Mouse (Mus musculus): Measurements from ENCODE around the gene Diexf. TPM values are rescaled to one million over a fixed set of nuclear protein-coding genes. Genes with fewer than 3 reads are reported as not detected.

Gene Diexf
- 1 to 10 TPM; 6.8 to 7.1 TPM for polyA plus RNA-seq (2017; shearing (Covaris generic))

DNA sequence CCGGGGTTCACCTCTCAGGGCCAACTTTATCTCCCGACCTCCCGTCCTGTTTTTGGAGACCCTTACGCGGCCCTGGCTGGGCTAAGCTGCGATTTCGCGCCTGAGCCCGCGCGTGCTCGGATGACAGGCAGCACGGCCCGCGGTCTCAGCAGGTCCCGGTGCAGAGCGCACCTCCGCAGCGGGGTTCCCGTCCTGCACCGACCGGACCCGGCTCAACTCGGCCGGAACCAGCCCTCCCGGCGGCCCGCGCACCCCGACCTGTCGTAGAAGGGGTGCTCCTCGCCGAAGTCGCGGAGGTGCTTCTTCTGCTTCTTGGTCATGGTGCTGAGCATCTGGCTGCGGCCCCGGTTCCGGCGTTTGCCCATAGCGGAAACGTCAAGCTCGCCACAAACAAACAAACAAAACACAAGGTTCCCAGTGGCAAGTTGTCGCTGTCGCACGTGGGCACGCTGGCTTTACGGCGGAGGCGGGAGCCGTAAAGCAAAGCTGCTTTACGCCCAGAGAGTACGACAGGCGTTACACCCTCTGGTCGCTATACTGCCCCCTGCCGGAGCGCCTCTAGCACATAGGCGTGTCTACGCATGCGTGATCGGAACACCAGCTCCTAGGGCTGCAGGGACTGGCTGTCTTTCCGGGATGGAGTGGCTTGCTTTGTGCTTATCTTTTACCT is at the start of gene Diexf:
TSS of gene Diexf (minus strand) at position 487 of the 670 bp plus-strand sequence.
- ATAC-seq, result peak; percentile 75

DNA sequence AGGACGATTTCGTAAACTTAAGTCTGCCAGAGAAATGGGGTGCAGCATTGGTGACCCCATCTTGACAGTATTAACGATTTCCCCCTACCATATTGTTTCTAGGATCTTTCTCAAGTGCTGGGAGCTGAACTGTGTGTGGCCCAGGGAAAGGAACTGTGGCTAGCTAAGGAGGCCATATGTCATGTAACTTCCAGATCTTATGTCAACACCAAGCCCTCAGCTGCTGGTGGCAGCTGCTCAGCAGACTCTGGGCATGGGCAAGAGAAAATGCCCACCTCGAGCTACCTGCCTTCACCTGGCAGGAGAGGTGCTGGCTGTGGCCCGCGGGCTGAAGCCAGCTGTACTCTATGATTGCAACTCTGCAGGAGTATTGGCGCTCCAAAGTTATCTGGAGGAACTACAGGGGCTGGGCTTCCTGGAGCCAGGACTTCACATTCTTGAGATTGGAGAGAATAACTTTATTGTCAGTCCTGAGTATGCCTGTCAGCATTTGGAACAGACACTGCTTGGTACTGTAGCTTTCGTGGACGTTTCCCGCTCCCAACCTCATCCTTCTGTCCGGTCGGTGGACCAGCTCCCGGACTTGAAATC is 44.2 kb upstream of the Diexf start:
- no peak for ATAC-seq

DNA sequence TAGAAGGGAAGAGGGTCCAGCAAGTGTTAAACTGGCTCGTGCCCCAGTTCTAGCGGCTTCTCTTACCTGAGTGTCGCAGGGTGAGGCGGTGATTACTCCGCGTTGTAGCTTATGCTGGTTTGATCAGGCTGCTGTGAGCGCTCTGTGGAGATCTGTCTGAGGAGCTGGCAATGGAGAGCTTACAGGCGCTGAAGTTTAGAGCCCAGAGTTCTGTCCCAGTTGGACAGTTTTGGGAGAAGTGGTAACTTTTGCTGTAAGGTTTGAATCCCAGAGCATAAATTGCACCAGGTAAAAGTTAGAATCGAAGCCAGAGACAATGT is 43.7 kb upstream of the Diexf start:
- no peak for ATAC-seq

DNA sequence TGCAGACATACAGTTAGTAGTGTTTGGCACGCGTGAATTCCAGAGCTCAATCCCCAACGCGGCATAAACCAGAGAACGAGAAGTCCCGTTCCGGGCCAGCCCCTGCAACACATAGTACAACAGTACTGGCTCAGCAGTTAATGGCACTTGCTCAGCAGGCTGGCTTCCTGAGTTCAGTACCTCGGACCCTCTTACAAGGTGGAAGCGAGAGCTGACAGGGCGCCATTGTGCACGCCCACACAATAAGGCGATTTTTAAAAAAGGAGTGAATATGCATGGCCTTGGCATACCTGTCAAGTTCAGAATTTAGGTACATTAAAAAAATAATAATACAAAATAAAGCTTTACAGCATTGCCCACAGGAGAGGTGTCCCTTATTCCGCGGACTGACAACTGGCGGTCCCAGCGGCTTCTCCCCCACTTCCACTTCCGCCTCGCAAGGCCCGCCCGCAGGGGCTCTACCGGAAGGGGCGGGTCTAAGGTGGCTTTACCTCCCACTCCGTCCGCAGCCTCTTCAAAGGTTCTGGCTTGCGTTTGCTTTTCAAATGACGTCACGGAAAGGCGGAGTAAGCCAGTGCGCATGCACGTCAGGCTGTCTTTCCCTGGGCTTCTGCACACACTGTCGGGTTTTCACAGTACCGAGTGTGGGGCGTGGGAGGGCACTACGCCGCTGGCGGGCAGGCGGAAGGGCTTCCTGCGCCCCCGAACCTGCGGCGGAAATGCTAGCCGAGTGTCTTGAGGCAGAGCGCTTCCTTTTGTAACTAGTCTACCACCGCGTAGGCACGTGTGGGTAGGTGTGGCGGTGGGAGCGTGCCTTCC is 43.1 kb upstream of the Diexf start:
- peak; percentile 89 for ATAC-seq

DNA sequence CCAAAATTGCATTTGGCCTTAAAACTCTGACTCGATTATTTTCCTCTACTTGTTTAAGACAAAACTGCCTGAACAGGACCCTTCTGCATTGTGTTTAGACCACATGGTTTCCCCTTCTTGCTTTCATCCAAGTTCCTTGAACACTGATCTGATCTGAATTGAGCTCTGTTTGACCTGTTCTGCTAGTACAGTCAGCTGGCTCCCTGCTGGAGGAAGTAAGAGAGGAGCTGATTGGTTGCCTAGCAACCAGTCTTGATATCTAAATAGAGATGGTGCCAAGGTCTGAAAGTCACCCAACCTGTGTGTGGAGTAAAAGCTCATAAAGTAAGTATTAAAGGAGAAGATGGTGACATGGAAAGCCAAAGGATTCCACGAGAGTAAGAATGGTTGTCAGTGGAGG is 39.8 kb upstream of the Diexf start:
- ATAC-seq, result peak; percentile 33

DNA sequence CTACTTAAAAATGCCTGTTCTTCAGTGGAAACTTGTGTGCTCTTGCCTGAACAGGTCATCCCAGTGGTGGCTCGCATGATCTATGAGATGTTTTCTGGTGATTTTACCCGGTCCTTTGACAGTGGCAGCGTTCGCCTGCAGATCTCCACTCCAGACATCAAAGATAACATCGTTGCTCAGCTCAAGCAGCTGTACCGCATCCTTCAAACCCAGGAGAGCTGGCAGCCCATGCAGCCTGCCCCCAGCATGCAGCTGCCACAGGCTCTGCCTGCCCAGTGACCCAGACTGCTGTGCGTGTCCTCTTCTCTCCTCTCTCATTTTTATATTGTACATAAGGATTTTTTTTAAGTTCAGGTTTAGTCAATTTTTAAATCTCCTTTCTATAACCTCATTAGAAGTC is 39.2 kb upstream of the Diexf start:
- ATAC-seq, result no peak

DNA sequence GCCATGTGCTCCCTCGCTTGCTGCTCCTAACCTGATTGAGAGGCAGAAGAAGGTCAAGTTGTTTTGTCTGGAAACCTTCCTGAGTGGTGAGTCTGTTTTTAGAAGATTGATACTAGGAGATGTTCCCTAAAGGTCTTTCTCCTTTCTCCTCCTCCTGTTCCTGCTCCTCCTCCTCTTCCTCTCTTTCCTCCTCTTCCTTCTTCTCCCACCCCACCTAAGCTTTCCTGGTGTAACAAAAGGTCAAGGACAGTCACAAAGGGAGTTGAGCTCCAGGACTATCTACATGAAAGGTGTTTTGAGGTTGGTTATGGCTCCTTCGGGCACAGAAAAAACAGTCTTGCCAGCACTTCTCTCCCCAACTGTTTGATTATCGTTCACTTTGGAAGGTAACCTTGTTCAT is 37.7 kb upstream of the Diexf start, which contains the start of gene A130010J15Rik:
TSS of gene A130010J15Rik (plus strand) at position 301 of the 400 bp plus-strand sequence.
- no peak for ATAC-seq

DNA sequence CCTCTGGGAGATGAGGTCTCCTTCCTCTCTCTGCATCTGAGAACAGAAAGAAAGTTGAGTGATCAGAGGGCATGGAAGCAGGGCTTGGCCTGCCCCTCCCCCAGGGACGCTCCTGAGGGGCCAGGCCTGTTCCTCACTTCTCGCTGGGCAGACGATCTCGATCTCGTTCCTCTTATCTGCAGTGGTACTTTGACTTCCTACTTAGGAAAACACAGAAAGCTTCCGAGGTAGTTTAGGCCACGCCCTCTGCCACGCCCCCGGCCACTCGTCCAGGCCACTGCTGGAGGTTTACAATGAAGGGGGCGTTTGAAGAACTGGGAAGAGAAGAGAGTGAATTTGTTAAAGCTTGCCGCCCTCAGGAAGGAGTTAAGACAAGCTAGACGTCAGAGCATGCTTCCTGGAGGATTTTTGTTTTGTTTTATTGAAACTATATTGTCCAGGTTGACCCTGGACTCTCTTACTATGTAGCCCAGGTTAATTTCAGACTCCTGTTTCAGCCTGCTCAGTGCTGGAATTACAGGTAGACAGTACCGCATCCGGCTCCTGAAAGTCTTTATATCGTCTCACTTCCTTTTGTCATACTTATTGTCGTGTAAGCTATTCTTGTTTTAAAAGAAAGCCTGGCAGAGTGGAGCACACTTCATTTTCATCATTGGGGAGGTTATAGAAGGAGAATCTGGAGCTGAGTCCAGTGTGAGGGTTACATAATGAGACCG is 30.4 kb upstream of the Diexf start:
- peak; percentile 51 for ATAC-seq

DNA sequence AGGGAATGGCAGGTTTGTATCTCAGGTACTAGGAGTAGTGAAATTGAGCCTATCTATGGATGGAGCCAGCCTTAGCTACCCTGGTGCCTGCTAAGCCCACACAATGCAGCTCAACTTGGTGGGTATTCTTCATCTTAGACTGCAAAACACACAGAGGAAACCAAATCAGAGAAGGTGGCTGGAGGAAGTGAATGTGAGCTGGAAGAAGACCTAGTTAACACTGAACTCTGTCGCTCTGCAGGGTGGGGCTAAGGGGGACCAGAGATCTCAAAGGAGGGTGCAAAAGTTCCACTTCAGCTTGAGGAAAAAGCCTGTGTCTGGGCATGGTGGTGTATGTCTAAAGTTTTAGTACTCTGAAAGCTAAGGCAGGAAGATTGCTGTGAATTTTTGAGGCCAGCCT is 29.5 kb upstream of the Diexf start:
- peak; percentile 43 for ATAC-seq

DNA sequence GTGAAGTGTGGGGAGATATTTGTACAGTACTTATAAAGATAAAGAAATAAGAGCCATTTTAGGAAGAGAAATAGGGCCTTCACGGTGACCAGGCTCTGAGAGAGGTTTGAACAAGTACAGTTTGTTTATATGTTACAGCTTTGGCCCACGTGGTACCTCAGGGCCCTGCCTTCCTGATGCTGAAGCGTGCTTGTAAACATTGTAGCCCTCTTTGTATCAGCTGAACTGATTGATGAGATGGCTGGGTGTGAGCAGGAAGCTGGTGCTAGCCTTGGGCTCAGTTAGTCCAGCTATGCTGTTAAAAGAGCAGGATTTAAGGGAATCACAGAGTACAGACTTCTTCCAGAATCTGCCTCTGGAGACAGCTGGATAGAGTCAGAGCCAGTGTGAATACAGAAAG is 29.1 kb upstream of the Diexf start:
- peak; percentile 60 for ATAC-seq

DNA sequence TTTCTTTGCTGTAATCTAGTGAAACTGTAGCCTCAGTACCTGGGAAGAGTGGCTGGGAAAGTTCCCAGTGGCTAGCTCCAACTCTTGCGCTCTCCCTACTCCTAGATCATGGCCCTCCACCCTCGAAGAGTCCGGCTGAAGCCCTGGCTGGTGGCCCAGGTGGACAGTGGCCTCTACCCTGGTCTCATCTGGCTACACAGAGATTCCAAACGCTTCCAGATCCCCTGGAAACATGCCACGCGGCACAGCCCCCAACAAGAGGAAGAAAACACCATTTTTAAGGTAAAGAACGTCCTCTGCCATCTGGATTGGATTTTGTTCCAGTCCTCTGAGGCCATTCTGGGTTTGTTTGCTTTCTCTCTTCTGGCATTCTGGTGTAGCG is 27.0 kb upstream of the Diexf start:
- no peak for ATAC-seq

DNA sequence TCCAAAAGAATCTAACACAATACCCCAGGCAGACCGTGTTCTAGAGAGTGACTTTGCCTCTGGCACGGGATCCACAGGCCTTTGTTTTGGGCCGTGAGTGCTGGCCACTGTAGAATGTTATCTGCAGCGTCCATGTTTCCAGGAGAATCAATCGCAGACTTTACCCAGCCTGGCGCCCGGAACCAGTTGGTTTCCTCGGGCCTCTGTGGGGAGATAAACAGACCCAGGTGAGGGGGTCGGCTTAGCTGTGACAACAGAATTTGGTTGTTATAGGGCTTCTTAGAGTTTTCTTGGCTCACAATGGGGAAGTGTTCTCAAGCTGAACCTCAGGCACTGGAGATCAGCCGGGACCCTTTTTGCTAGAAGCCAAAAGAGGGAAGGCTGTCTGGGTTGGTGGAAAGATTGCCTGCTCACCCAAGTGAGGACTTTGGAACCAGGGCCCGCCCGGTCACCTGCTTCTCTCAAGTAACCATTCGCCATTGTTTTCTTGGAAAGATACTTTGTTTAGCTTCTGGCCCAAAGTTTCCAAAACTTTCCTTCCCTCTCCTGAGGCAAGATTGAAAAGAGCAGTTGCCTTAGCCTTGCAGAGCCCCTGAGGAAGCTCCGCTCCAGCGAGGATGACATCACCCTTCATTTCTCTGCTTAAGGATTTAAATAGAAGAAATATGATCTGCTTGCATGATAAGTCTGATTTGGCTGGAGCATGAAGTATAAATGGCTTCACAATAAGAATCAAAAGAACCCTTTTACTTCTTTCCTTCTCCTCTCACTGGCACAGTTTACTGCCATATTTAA is 26.4 kb upstream of the Diexf start:
- ATAC-seq, result no peak

DNA sequence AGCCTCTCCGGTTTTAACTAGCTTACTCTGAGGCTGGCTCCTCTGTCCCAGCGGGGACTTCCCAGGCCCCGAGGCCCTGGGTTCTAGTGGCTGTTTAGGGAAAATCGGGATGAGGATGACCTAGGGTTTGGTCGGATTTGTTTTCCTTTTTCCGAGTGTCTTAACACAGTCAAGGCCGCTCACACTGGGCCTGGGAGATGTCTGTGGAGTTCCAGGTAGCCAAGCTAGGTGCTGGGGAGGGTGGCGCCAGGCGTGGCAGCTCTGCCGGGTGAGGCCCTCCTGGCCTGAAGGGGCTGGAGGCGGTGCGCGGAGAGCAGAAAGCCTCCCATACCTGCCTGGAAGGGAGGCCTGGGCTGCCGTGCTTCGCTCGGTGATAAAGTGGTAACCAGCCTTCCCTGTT is 23.5 kb upstream of the Diexf start:
- ATAC-seq, result no peak

DNA sequence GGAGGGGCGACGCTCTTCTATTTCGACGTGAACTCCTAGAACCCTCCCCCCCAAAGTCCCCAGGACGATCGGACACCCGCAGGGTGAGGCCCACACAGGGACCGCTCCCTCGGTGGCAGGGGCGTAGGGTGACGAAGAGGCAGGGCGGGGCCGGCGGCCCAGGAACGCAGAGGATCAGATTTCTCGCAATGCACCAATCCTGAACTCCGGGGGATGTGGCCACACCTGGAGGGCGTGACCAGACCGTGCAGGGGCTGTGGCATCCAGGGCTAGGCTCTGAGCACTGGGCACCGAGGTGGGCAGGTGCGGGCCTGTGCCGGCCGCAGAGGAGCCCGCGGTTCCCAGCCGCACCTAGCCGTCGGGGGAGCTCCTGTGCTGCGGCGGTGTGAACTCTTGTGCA is 22.8 kb upstream of the Diexf start, which contains the start of gene Irf6:
TSS of gene Irf6 (plus strand) at position 240 of the 400 bp plus-strand sequence.
- peak; percentile 97 for ATAC-seq

DNA sequence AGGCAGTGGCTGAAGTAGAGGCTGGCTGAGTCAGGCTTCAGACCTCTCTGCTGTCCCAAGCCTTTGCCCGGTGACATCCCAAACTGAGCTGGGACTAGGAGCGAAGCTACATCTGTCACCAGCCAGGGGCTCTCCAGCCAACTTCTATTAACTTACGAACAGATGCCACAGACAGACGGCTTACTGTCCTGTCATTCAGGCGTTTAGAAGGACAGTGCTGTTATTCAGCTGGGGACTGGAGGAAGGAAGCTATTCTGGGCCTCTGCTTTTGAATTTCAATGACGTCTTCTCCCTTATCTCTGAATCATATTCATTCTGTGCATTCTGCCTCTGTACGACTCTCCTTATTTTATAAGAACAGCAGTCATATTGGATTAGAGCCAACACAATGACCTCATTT is 21.1 kb upstream of the Diexf start:
- ATAC-seq, result no peak

DNA sequence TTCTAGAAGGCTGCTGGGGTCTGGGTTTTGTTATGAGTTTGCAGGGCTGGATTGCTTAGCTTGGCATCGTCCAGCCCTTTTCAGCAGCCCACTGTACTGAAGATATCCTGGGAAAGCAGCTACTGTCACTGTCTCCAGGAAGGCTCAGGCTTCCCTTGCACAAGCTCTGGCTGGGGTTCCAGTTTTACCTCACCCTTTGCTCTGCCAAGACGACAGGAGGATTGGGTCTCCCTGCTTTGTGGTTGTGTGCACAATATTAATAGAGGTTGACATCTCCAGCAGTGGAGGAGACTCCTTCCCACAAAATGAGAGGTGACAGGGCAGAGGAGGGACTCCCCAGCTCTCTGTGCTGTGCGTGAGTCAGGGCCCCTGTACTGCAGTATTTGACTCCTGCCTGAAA is 19.2 kb upstream of the Diexf start:
- ATAC-seq, result no peak

DNA sequence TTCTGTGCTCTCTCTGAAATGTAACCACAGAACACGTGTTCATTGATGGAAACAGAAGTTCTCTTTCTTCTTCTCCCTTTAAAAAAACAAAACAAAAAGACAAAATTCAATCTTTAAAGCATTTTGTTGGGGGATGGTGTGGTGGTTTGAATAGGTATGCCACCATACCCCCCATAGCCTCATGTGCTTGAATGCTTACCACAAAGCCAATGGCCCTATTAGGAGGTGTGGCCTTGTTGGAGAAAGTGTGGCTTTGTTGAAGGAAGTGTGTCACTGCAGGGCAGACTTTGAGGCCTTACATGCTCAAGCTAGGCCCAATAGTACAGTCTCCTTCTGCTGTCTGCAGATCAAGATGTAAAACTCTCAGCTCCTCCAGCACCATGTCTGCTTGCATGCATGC is 16.3 kb upstream of the Diexf start:
- peak; percentile 69 for ATAC-seq

DNA sequence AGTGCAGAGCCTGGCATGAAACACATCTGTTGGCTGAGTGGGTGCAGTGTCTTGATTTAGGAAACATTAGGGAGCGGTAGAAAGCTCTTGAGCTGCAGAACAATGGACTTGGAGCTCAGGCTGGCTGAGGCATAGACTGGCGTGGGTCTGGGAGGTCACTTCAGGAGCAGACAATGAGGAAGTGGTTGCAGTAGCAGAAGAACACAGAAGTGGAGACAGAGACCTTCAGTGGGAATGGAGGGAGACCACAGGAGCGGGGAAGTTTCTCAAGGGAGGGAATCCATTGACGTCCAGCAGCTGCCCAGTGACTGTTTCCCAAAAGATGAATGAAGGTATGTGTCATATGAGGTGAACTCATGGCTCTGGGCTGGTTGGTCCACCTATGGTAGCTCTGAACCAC is 15.0 kb upstream of the Diexf start:
- ATAC-seq, result no peak

DNA sequence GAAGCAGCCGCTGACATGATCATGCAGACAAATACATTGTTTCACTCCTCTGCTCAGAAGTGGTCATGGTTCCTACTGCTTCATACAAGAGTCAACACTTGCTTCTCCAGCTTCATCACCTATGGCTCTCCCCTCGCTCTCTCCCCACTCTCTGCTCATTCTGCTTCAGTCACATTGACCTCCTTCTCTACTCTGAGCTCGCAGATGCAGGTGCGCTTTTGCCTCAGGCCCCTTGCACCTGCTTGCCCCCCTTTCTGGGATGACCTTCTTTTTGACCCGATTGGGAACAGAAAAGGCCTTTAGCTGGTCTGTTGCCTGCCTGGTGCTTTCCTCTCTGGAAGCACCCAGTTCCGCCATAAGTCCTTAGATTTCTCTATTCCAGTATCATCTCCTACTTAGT is 14.4 kb upstream of the Diexf start:
- no peak for ATAC-seq

DNA sequence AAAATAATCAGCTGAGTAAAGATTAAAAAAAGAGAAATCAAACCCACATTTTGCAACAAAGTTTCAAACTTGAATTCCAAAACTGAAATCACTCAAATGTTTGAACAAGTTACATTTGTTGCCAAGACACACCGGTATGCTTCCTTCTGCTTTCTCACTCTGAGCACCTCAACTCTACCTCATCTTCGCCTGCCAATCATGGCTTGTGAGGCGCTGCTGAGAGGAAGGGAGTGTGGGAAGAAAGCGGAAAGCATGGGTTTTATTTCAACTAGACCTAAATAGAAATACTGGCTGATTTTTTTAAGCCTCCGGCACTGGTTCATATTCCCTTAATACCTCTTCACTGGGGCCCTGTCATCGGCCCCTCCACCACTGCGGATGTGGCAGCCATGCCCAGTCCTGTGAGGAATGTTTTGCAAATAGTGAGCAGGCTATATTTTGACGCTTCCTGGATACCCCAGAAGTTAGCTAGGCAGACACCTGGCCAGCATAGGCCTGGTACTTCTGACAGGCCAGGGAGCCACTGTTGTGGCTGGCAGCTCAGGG is 12.5 kb upstream of the Diexf start:
- ATAC-seq, result no peak

DNA sequence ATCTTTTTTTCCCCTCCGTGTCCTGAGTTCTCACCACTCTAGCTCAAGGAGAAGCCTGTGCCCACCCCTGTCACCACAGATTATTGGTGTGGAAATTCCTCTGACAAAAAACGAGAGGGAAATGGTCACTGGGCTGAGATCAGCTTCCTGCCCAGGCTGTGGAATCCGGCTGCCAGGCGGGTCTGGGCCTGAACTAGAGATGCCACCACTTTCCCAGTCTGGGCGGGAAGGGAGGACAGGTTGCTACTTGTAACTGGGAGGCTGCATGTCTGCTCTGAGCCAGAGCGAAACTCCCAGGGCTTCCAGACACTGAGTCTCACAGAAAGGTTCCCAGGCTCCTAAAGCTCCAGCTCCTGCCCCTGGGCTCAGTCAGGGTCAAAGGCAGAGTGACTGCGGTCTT is 11.0 kb upstream of the Diexf start:
- ATAC-seq, result no peak

DNA sequence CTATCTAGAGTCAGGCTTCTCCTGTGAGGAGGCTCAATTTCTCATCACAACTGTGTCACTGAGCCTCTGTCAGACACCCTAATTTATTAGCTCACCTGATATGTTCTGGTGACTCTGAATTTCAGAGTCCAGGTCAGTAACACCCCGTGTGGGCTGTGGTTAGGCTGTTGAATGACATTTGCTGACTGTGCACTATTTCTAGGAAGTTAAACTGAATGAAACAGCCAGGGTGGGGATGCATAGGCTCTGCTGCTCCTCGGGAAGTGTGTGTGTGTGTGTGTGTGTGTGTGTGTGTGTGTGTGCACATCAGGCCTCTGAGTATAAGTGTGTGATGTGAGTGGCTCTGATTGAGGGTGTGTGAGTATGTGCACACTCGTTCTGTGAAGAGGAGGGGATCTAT is 8.6 kb upstream of the Diexf start:
- peak; percentile 46 for ATAC-seq
